Mouse (Mus musculus) central nervous system, embryonic 11.5 days (tissue): ENCODE measurements around the gene Dzank1. TPM values are rescaled to one million over a fixed set of nuclear protein-coding genes. Genes with fewer than 3 reads are reported as not detected.

Source experiments
- polyA plus RNA-seq: library from polyadenylated mRNA; depleted of rRNA; stranded (reverse); fragments of >200 nt; gene quantifications from 2 replicates; pipeline ENCODE4 v1.2.3, GENCODE M21; 2012; rRNA removed

Gene Dzank1
- polyA plus RNA-seq = 2.6 and 3.0 TPM in 2 replicates

GRCm38 (mm10) chr2:144526981-144527820 is at the start of gene Dzank1, which contains the start of gene Polr3f:
Gene Dzank1 (minus strand): TSS chr2:144527414.
Gene Polr3f (plus strand): TSS chr2:144527718.

GRCm38 (mm10) chr2:144555820-144556552 is 28.8 kb upstream of the Dzank1 start, which contains the start of gene Sec23b:
Gene Sec23b (plus strand): TSS chr2:144556229.

GRCm38 (mm10) chr2:144550529-144550928 is 23.3 kb upstream of the Dzank1 start, which contains the start of gene Rbbp9:
Gene Rbbp9 (minus strand): TSS chr2:144550869.

Other genes with a start within 250 kb of the Dzank1 start
- 0.29 and 0.51 TPM in 2 replicates for gene Ovol2, start 195.3 kb downstream of the Dzank1 start, polyA plus RNA-seq
- 42.1 and 46.0 TPM in 2 replicates for gene Kat14, start 158.4 kb downstream of the Dzank1 start, polyA plus RNA-seq
- gene Pet117, start 158.4 kb downstream of the Dzank1 start, polyA plus RNA-seq = not detected in 2 replicates
- 26.1 and 32.4 TPM in 2 replicates for gene Polr3f, start 304 bp upstream of the Dzank1 start, polyA plus RNA-seq
- gene Rbbp9, start 23.5 kb upstream of the Dzank1 start, polyA plus RNA-seq = 28.5 and 40.4 TPM in 2 replicates
- gene Sec23b, start 28.8 kb upstream of the Dzank1 start, polyA plus RNA-seq = 84.8 and 90.9 TPM in 2 replicates
- 29.0 and 35.2 TPM in 2 replicates for gene Smim26, start 66.6 kb upstream of the Dzank1 start, polyA plus RNA-seq
- 19.3 and 21.4 TPM in 2 replicates for gene Dtd1, start 72.5 kb upstream of the Dzank1 start, polyA plus RNA-seq